Mouse (Mus musculus) central nervous system, embryonic 14 days (tissue): ENCODE measurements around the gene G0s2. TPM values are rescaled to one million over a fixed set of nuclear protein-coding genes. Genes with fewer than 3 reads are reported as not detected.

Experiments
- polyA plus RNA-seq: library from polyadenylated mRNA; depleted of rRNA; stranded (reverse); fragments of >200 nt; gene quantifications from 2 replicates; pipeline ENCODE4 v1.2.3, GENCODE M21; 2012; rRNA removed

Gene G0s2
- 10.0 and 13.3 TPM in 2 replicates for polyA plus RNA-seq

DNA sequence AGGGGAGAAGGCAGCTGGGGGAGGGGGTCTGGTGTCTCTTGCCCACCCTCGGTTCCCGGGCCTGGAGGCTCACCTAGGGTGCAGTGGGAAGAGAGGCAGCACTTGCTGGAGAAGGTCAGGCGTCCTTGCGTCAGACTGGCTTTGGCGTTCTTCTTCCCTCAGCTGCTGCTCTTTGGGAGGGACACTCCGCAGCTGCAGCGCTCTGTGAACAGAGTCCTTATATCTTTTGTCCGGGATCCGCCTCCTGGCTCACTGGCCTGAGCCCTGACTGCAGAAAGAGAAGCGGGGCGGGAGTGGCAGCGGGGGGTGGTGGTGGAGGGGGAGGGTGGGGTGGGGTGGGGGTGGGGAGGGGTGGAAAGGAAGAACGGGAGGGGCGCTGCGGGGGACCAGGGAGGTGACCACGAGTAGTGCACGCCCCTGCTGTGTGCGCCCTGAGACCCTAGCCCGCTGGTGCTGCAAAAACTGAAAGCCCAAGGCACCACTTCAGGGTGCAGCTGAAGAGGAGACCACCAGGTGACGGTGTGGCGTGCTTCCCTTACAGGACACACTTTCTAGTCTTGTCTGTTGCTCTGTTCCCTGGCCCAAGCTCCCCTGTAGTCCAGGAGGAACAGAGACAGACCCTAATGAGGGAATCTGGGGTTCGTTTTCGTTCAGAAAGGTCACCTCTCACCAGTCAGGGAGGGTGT, at the start of gene G0s2:
Gene G0s2, minus strand, starts transcription at position 302 of the 686 bp plus-strand sequence.

DNA sequence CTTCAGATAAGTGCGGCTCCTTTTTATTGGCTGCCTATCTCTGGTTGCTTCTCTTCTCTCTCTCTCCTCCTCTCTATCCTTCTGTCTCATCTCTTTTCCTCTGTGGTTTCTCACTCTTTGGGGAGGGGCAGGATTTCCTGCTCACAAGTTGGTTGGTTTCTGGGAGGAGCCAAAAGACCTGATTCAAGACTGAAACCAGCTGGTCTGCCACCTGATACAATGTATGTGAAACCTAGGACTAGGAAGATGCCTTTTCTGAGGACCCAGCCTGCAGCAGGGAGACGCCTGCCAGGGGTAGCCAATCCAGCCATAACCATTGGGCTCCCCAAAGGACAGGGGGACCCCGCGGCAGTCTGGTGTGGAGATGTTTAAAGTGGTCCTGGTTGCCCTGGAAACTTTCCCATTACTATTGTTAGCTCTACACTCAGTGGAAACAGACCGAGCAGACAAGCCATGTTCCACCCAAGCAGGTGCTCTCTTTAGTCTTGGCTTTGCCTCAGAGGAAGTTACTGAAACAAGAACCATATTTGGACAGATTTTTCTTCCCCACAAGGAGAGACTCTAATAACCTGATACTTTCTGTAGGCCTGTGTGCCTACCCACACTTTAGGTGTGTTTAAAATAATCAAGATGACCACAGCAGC, 8.9 kb downstream of the G0s2 start, which contains the start of gene Hsd11b1:
Gene Hsd11b1, minus strand, starts transcription at position 121 of the 644 bp plus-strand sequence.

Other genes with a start within 250 kb of the G0s2 start
- 6.1 and 6.6 TPM in 2 replicates for gene Syt14, start 237.4 kb downstream of the G0s2 start, polyA plus RNA-seq
- 29.9 and 31.3 TPM in 2 replicates for gene Diexf, start 142.9 kb downstream of the G0s2 start, polyA plus RNA-seq
- 0.53 and 4.5 TPM in 2 replicates for gene Irf6, start 120.1 kb downstream of the G0s2 start, polyA plus RNA-seq
- gene A130010J15Rik, start 105.2 kb downstream of the G0s2 start, polyA plus RNA-seq, result 7.0 and 7.7 TPM in 2 replicates
- 1.4 and 2.8 TPM in 2 replicates for gene Traf3ip3, start 71.5 kb downstream of the G0s2 start, polyA plus RNA-seq
- gene Lamb3, start 65.5 kb downstream of the G0s2 start, polyA plus RNA-seq, result 0.53 and 1.0 TPM in 2 replicates
- gene Hsd11b1, start 9.1 kb downstream of the G0s2 start, polyA plus RNA-seq, result 0.27 and 0.33 TPM in 2 replicates
- gene Camk1g, start 97.1 kb upstream of the G0s2 start, polyA plus RNA-seq, result 34.8 and 38.5 TPM in 2 replicates